Mouse (Mus musculus): ENCODE data around the gene Svep1. TPM values are rescaled to one million over a fixed set of nuclear protein-coding genes. Genes with fewer than 3 reads are reported as not detected.

Gene Svep1
- total and polyA plus RNA-seq, 3 experiments, result 0.38 TPM; not detected in 2

GRCm38 (mm10) chr4:58223499-58223898, 16.8 kb upstream of the Svep1 start:
- Histone ChIP-seq H3K36me3 (replicated peaks) (no peaks in the 10 kb centered on the region), H3K4me1 (ENCODE audit: insufficient read depth, low read depth, low read length) (no peaks in the 10 kb centered on the region), H3K9me3 (replicated peaks) (peaks cover 3% of the 10 kb centered on the region; the same call in 1 of the 2 replicates), H3K27me3 (ENCODE audit: insufficient read depth, low read length) (no peaks in the 10 kb centered on the region), H3K4me3 (ENCODE audit: low read depth, low read length) (no peak overlapping the region)
- ATAC-seq (ENCODE audit: extremely low read depth, insufficient number of reproducible peaks, low FRiP score, poor library complexity, severe bottlenecking) (no peak), DNase-seq (ENCODE audit: low spot score) (no peak)
- TF ChIP-seq POLR2AphosphoS5 (IDR thresholded peaks at IDR 0.05; ENCODE audit: insufficient replicate concordance, low read depth, low read length), result no peak
- TF ChIP-seq CTCF (IDR thresholded peaks at IDR 0.05; ENCODE audit: low read depth, low read length), result no peak
- no peak for TF ChIP-seq GATA1 (IDR thresholded peaks at IDR 0.05; ENCODE audit: borderline replicate concordance, low read length)
- TF ChIP-seq TAL1 (conservative IDR thresholded peaks at IDR 0.05; ENCODE audit: low read depth, low read length), result no peak
- no peak for TF ChIP-seq GATA2 (IDR thresholded peaks at IDR 0.05; ENCODE audit: borderline replicate concordance, low read depth, low read length)

GRCm38 (mm10) chr4:58211374-58211773, 4.7 kb upstream of the Svep1 start:
- no peaks in the 10 kb centered on the region for H3K4me1 ChIP-seq (ENCODE audit: insufficient read depth, low read depth, low read length)
- TF ChIP-seq TAL1 (conservative IDR thresholded peaks at IDR 0.05; ENCODE audit: low read depth, low read length), result no peak
- no peak for TF ChIP-seq POLR2AphosphoS5 (IDR thresholded peaks at IDR 0.05; ENCODE audit: insufficient replicate concordance, low read depth, low read length)
- no peak for TF ChIP-seq GATA1 (IDR thresholded peaks at IDR 0.05; ENCODE audit: borderline replicate concordance, low read length)
- no peak for TF ChIP-seq GATA2 (IDR thresholded peaks at IDR 0.05; ENCODE audit: borderline replicate concordance, low read depth, low read length)
- TF ChIP-seq CTCF (IDR thresholded peaks at IDR 0.05; ENCODE audit: low read depth, low read length), result no peak
- H3K36me3 ChIP-seq (replicated peaks), result no peaks in the 10 kb centered on the region
- no peak for ATAC-seq (ENCODE audit: extremely low read depth, insufficient number of reproducible peaks, low FRiP score, poor library complexity, severe bottlenecking)
- H3K9me3 ChIP-seq (replicated peaks), result peaks cover 44% of the 10 kb centered on the region
- no peak for DNase-seq (ENCODE audit: low spot score)
- H3K4me3 ChIP-seq (ENCODE audit: low read depth, low read length), result no peak overlapping the region
- no peaks in the 10 kb centered on the region for H3K27me3 ChIP-seq (ENCODE audit: insufficient read depth, low read length)

- no peak for TF ChIP-seq CTCF (IDR thresholded peaks at IDR 0.05; ENCODE audit: low read depth, low read length)
- no peak for TF ChIP-seq GATA1 (IDR thresholded peaks at IDR 0.05; ENCODE audit: borderline replicate concordance, low read length)
- no peak for TF ChIP-seq TAL1 (conservative IDR thresholded peaks at IDR 0.05; ENCODE audit: low read depth, low read length)
- no peak for TF ChIP-seq POLR2AphosphoS5 (IDR thresholded peaks at IDR 0.05; ENCODE audit: insufficient replicate concordance, low read depth, low read length)
- no peak for TF ChIP-seq GATA2 (IDR thresholded peaks at IDR 0.05; ENCODE audit: borderline replicate concordance, low read depth, low read length)
- Histone ChIP-seq H3K4me3 (ENCODE audit: low read depth, low read length) (no peak overlapping the region), H3K4me1 (ENCODE audit: insufficient read depth, low read depth, low read length) (no peaks in the 10 kb centered on the region), H3K9me3 (replicated peaks) (peaks cover 52% of the 10 kb centered on the region), H3K36me3 (replicated peaks) (no peaks in the 10 kb centered on the region), H3K27me3 (ENCODE audit: insufficient read depth, low read length) (no peaks in the 10 kb centered on the region)
- DNase-seq (ENCODE audit: low spot score) (no peak), ATAC-seq (ENCODE audit: extremely low read depth, insufficient number of reproducible peaks, low FRiP score, poor library complexity, severe bottlenecking) (no peak)
Measured at GRCm38 (mm10) chr4:58210557-58211090, 4.0 kb upstream of the Svep1 start.

GRCm38 (mm10) chr4:58205750-58206114, 927 bp downstream of the Svep1 start:
- Histone ChIP-seq H3K4me1 (ENCODE audit: insufficient read depth, low read depth, low read length) (no peaks in the 10 kb centered on the region), H3K9me3 (replicated peaks) (peaks cover 43% of the 10 kb centered on the region), H3K36me3 (replicated peaks) (no peaks in the 10 kb centered on the region), H3K4me3 (ENCODE audit: low read depth, low read length) (no peak overlapping the region; the same call in 1 of the 2 replicates), H3K27me3 (ENCODE audit: insufficient read depth, low read length) (no peaks in the 10 kb centered on the region)
- TF ChIP-seq GATA2 (IDR thresholded peaks at IDR 0.05; ENCODE audit: borderline replicate concordance, low read depth, low read length) (no peak), TAL1 (conservative IDR thresholded peaks at IDR 0.05; ENCODE audit: low read depth, low read length) (no peak), CTCF (IDR thresholded peaks at IDR 0.05; ENCODE audit: low read depth, low read length) (no peak), POLR2AphosphoS5 (IDR thresholded peaks at IDR 0.05; ENCODE audit: insufficient replicate concordance, low read depth, low read length) (no peak), GATA1 (IDR thresholded peaks at IDR 0.05; ENCODE audit: borderline replicate concordance, low read length) (no peak)
- ATAC-seq (ENCODE audit: extremely low read depth, insufficient number of reproducible peaks, low FRiP score, poor library complexity, severe bottlenecking) (no peak), DNase-seq (ENCODE audit: low spot score) (no peak)

- H3K4me3 ChIP-seq (ENCODE audit: low read depth, low read length), result no peak overlapping the region
- DNase-seq (ENCODE audit: low spot score) (no peak), ATAC-seq (ENCODE audit: extremely low read depth, insufficient number of reproducible peaks, low FRiP score, poor library complexity, severe bottlenecking) (no peak)
- H3K27me3 ChIP-seq (ENCODE audit: insufficient read depth, low read length), result no peaks in the 10 kb centered on the region
- peaks cover 48% of the 10 kb centered on the region for H3K9me3 ChIP-seq (replicated peaks)
- TF ChIP-seq TAL1 (conservative IDR thresholded peaks at IDR 0.05; ENCODE audit: low read depth, low read length) (no peak), CTCF (IDR thresholded peaks at IDR 0.05; ENCODE audit: low read depth, low read length) (no peak), GATA2 (IDR thresholded peaks at IDR 0.05; ENCODE audit: borderline replicate concordance, low read depth, low read length) (no peak)
- no peaks in the 10 kb centered on the region for H3K4me1 ChIP-seq (ENCODE audit: insufficient read depth, low read depth, low read length)
- H3K36me3 ChIP-seq (replicated peaks), result no peaks in the 10 kb centered on the region
Measured at GRCm38 (mm10) chr4:58201703-58202102, 5.0 kb downstream of the Svep1 start.

GRCm38 (mm10) chr4:58200826-58201225, 5.8 kb downstream of the Svep1 start:
- Histone ChIP-seq H3K9me3 (replicated peaks) (peaks cover 46% of the 10 kb centered on the region), H3K4me1 (ENCODE audit: insufficient read depth, low read depth, low read length) (no peaks in the 10 kb centered on the region), H3K4me3 (ENCODE audit: low read depth, low read length) (no peak overlapping the region), H3K27me3 (ENCODE audit: insufficient read depth, low read length) (no peaks in the 10 kb centered on the region), H3K36me3 (replicated peaks) (no peaks in the 10 kb centered on the region)
- ATAC-seq (ENCODE audit: extremely low read depth, insufficient number of reproducible peaks, low FRiP score, poor library complexity, severe bottlenecking) (no peak), DNase-seq (ENCODE audit: low spot score) (no peak)
- TF ChIP-seq GATA1 (IDR thresholded peaks at IDR 0.05; ENCODE audit: borderline replicate concordance, low read length) (no peak), TAL1 (conservative IDR thresholded peaks at IDR 0.05; ENCODE audit: low read depth, low read length) (no peak), CTCF (IDR thresholded peaks at IDR 0.05; ENCODE audit: low read depth, low read length) (no peak), POLR2AphosphoS5 (IDR thresholded peaks at IDR 0.05; ENCODE audit: insufficient replicate concordance, low read depth, low read length) (no peak), GATA2 (IDR thresholded peaks at IDR 0.05; ENCODE audit: borderline replicate concordance, low read depth, low read length) (no peak)

All from G1E (cell line).